Mouse (Mus musculus) ES-Bruce4 (cell line): Measurements from ENCODE around the gene Gpr89. TPM values are rescaled to one million over a fixed set of nuclear protein-coding genes. Genes with fewer than 3 reads are reported as not detected.

ENCODE experiments used
- H3K27ac ChIP-seq: 2 replicates; pipeline ENCODE4 v1.5.1; 2012; ENCODE audit warnings: low read length, inconsistent platforms; ENCODE audit not compliant: insufficient read depth
- H3K27me3 ChIP-seq: 2 replicates; pipeline ENCODE4 v1.6.1; 2012; ENCODE audit warnings: mild to moderate bottlenecking, low read length, inconsistent platforms; ENCODE audit not compliant: control insufficient read depth, poor library complexity, insufficient read depth, severe bottlenecking
- H3K36me3 ChIP-seq: 2 replicates; pipeline ENCODE4 v1.6.1; 2012; ENCODE audit warnings: inconsistent platforms, mild to moderate bottlenecking, low read length, moderate library complexity; ENCODE audit not compliant: control insufficient read depth, poor library complexity, insufficient read depth, severe bottlenecking
- H3K4me1 ChIP-seq: one replicate; pipeline ENCODE4 v1.8.1; 2011; ENCODE audit warnings: low read length; ENCODE audit not compliant: control insufficient read depth, insufficient read depth
- H3K4me3 ChIP-seq: 2 replicates; pipeline ENCODE4 v1.5.1; 2011; ENCODE audit warnings: low read depth, mild to moderate bottlenecking, low read length
- H3K9ac ChIP-seq: 2 replicates; pipeline ENCODE4 v1.6.1; 2012; ENCODE audit warnings: low read depth, mild to moderate bottlenecking, inconsistent platforms; ENCODE audit not compliant: poor library complexity, severe bottlenecking
- H3K9me3 ChIP-seq: replicated peaks from 2 replicates; pipeline ENCODE4 v1.6.1; 2012; ENCODE audit warnings: mild to moderate bottlenecking, low read length, inconsistent platforms; ENCODE audit not compliant: control insufficient read depth, poor library complexity, insufficient read depth, severe bottlenecking
- CTCF ChIP-seq: IDR thresholded peaks from one replicate; pipeline ENCODE4 v1.8.1; 2011; ENCODE audit warnings: low read depth, low read length
- EP300 ChIP-seq: IDR thresholded peaks from 2 replicates; pipeline ENCODE4 v1.6.1; 2011; ENCODE audit warnings: low read depth, low read length; ENCODE audit not compliant: insufficient read depth
- POLR2A ChIP-seq: IDR thresholded peaks from one replicate; pipeline ENCODE4 v1.8.1; 2011; ENCODE audit warnings: low read length; ENCODE audit not compliant: insufficient read depth
- polyA plus RNA-seq: library from polyadenylated mRNA; stranded (reverse); fragments of >200 nt; gene quantifications from 2 replicates; pipeline ENCODE4 v1.2.4, GENCODE M21; 2011; ENCODE audit warnings: low read depth; ENCODE audit not compliant: missing spikeins, insufficient read depth, insufficient read length

Gene Gpr89
- polyA plus RNA-seq, 1 experiment: 35.6 TPM

DNA sequence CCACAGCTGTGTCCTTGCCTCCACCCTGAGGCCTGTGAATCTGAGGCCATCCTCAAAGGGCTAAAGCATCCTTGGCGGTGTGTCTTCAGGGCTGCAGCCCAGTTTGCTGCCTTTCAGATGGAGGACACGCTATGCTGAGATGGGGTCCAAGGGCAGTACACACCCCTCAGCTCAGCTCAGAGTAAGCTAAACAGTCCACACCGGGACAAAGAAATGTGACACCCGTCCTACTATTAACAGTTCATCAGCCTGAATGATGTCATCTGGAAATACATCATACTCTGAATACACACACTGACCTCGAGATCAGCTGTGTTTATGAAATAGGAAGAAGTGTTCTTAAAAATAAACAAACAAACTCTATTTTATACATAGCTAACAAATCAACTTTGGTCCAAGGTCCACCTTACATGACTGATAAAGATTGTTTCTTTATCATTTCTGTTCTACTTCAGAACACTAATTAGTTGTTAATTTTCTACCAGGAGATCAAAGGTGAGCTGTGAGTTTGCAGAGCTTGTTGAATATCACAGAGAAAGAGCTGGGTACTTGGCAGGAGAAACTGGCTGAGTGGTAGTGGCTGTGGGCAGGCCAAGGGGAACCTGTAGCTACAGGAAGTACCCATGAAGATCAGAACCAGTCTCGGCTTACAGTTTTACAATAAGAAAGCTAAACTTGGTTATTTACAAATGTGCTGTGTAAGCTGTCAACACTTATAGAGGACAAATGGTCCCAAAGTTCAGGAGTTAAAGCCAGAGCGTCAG is 30.2 kb downstream of the Gpr89 start:
- Histone ChIP-seq H3K4me3 (no peak overlapping the region), H3K27me3 (no peaks in the 10 kb centered on the region), H3K9me3 (no peaks in the 10 kb centered on the region), H3K36me3 (peaks cover 23% of the 10 kb centered on the region), H3K4me1 (no peaks in the 10 kb centered on the region), H3K27ac (no peak overlapping the region), H3K9ac (no peak overlapping the region)
- no peak for TF ChIP-seq EP300
- no peak for TF ChIP-seq CTCF
- no peak for TF ChIP-seq POLR2A

DNA sequence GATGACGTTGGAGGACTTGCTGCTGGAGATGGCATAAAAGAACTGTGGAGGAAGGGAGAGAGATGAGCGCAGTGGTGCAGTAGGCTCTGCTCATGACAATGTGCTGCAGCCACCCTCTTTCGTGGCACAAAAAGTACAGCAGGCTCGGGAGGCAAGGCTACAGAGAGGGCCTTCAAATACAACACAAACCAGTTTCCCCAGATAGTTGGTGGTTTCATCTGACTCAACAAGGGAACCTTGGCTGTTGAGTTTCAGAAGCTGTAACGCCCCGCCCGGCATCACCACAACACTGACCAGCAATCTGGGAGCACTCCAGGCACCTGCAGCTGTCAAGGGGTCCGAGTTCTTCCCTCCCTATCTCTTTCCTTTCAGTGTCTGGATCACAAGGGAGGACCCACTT is 32.6 kb downstream of the Gpr89 start:
- no peaks in the 10 kb centered on the region for H3K4me1 ChIP-seq
- H3K36me3 ChIP-seq: peaks cover 23% of the 10 kb centered on the region
- no peaks in the 10 kb centered on the region for H3K27me3 ChIP-seq
- TF ChIP-seq EP300 (no peak), POLR2A (no peak), CTCF (no peak)
- H3K4me3 ChIP-seq: no peak overlapping the region
- H3K9ac ChIP-seq: no peak overlapping the region
- no peak overlapping the region for H3K27ac ChIP-seq
- no peaks in the 10 kb centered on the region for H3K9me3 ChIP-seq

DNA sequence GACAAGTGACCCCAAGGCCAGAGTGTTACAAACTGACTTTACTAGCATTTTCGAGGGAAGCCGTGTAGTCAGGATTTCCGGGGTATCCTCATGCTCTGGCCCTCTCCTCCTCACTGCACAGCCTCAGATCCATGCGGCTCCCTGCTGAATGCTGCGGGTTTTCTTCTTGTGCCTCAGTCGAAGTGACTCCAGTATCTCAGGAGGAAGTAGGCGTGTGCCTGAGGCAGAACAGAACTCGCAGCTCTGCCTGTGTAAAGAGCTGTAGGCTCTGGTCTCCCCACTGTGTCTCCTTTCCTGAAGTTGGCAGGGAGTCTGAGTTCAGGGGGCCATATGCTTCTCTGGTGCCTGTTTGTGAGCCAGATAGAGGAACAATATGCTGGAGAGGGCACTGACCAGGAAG is 34.1 kb downstream of the Gpr89 start:
- H3K9me3 ChIP-seq: no peaks in the 10 kb centered on the region
- H3K4me1 ChIP-seq: no peaks in the 10 kb centered on the region
- no peak for TF ChIP-seq CTCF
- TF ChIP-seq POLR2A: no peak
- TF ChIP-seq EP300: no peak
- H3K4me3 ChIP-seq: no peak overlapping the region
- no peaks in the 10 kb centered on the region for H3K27me3 ChIP-seq
- peaks cover 23% of the 10 kb centered on the region for H3K36me3 ChIP-seq
- no peak overlapping the region for H3K27ac ChIP-seq
- H3K9ac ChIP-seq: no peak overlapping the region

- no peaks in the 10 kb centered on the region for H3K27me3 ChIP-seq
- H3K9me3 ChIP-seq: no peaks in the 10 kb centered on the region
- no peak for TF ChIP-seq EP300
- no peak for TF ChIP-seq CTCF
- TF ChIP-seq POLR2A: no peak
- H3K36me3 ChIP-seq: peaks cover 20% of the 10 kb centered on the region
- H3K4me1 ChIP-seq: no peaks in the 10 kb centered on the region
- no peak overlapping the region for H3K4me3 ChIP-seq
- H3K9ac ChIP-seq: no peak overlapping the region
- no peak overlapping the region for H3K27ac ChIP-seq
Observed at GRCm38 (mm10) chr3:96870270-96870669, 34.9 kb downstream of the Gpr89 start.

DNA sequence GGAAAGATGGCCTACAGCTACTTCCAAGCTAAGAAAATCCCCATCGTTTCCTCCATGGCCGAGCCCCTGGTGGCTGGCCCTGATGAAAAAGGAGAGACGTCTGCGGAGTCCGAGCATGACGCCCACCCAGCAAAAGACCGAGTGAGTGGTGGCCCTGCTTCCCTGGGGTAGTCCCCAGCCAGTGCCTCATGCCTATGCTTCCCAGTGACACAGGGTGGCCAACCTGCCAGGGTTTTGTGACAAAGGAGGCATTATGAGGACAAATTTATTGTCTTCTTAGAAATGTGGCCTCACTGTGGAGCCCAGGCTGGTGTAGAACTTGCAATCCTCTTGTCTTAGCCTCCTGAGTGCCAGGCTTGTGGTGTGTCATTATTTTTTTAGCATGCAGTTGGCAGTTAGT is 36.1 kb downstream of the Gpr89 start:
- H3K9me3 ChIP-seq: no peaks in the 10 kb centered on the region
- H3K4me1 ChIP-seq: no peaks in the 10 kb centered on the region
- H3K36me3 ChIP-seq: peaks cover 19% of the 10 kb centered on the region
- no peak overlapping the region for H3K27ac ChIP-seq
- TF ChIP-seq POLR2A (no peak), CTCF (no peak), EP300 (no peak)
- H3K4me3 ChIP-seq: no peak overlapping the region
- H3K9ac ChIP-seq: no peak overlapping the region
- H3K27me3 ChIP-seq: no peaks in the 10 kb centered on the region

DNA sequence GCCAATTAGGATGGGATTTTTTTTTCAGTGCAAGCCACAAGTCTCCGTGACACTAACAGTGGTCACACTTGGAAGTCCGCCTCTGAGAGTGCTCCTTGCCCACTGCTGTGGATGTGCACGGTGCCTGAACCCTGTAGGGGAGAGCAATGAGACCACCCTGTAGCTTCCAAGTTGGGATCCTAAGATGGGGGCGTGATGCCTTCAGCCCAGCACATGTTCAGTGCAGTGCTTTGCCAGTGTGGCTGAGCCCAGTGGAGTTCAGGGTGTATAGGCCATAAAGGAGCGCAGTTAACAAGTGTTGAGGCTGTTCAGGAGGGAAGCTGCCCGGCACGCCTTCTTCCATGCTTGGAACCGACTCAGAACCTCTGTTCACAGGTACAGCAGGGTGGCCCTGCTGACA is 36.6 kb downstream of the Gpr89 start:
- TF ChIP-seq POLR2A (no peak), EP300 (no peak), CTCF (no peak)
- Histone ChIP-seq H3K9ac (no peak overlapping the region), H3K36me3 (peaks cover 16% of the 10 kb centered on the region), H3K27ac (no peak overlapping the region), H3K4me3 (no peak overlapping the region), H3K27me3 (no peaks in the 10 kb centered on the region), H3K9me3 (no peaks in the 10 kb centered on the region), H3K4me1 (no peaks in the 10 kb centered on the region)
